Mouse (Mus musculus) C2C12 (cell line): ENCODE data around the gene Zmym1. TPM values are rescaled to one million over a fixed set of nuclear protein-coding genes. Genes with fewer than 3 reads are reported as not detected.
"Not testable (repeated sequence)": the region's sequence is repeated elsewhere in the genome, so short reads cannot be mapped to it uniquely, and the experiment has no call there.

ENCODE experiments used
- H3K27me3 ChIP-seq: one replicate; pipeline ENCODE4 v1.6.1; 2011; ENCODE audit not compliant: control insufficient read depth, insufficient read depth, insufficient read length
- H3K36me3 ChIP-seq: one replicate; pipeline ENCODE4 v1.6.1; 2011; ENCODE audit not compliant: control insufficient read depth, insufficient read depth
- H3K4me3 ChIP-seq: one replicate; pipeline ENCODE4 v1.5.1; 2011; ENCODE audit warnings: mild to moderate bottlenecking, control low read depth; ENCODE audit not compliant: poor library complexity, insufficient read depth, severe bottlenecking
- H3K79me2 ChIP-seq: one replicate; pipeline ENCODE4 v1.6.1; 2011; ENCODE audit not compliant: control insufficient read depth, insufficient read depth
- H3K79me3 ChIP-seq: one replicate; pipeline ENCODE4 v1.6.1; 2011; ENCODE audit warnings: low read depth, control low read depth
- H3ac ChIP-seq: one replicate; pipeline ENCODE3; 2011; ENCODE audit warnings: low read depth; ENCODE audit not compliant: control insufficient read depth, insufficient read length
- CEBPB ChIP-seq: IDR thresholded peaks from one replicate; pipeline ENCODE4 v1.6.1; 2011; ENCODE audit warnings: low read depth, mild to moderate bottlenecking, control low read depth, moderate library complexity
- CTCF ChIP-seq: IDR thresholded peaks from one replicate; pipeline ENCODE4 v1.5.1; 2011; ENCODE audit not compliant: control insufficient read depth, insufficient read depth, insufficient read length
- FOSL1 ChIP-seq: IDR thresholded peaks from one replicate; pipeline ENCODE4 v1.8.0; 2011; ENCODE audit warnings: mild to moderate bottlenecking, low read length; ENCODE audit not compliant: poor library complexity, insufficient read depth, severe bottlenecking
- MAX ChIP-seq: IDR thresholded peaks from one replicate; pipeline ENCODE4 v1.6.1; 2011; ENCODE audit warnings: mild to moderate bottlenecking, control low read depth
- MYOD1 ChIP-seq: IDR thresholded peaks from one replicate; pipeline ENCODE4 v1.6.1; 2011; ENCODE audit warnings: low read depth; ENCODE audit not compliant: control insufficient read depth, insufficient read length
- MYOG ChIP-seq: IDR thresholded peaks from one replicate; pipeline ENCODE4 v1.6.1; 2011; ENCODE audit not compliant: control insufficient read depth, insufficient read length; ENCODE audit errors: extremely low read depth
- USF1 ChIP-seq: IDR thresholded peaks from one replicate; pipeline ENCODE4 v1.6.1; 2011; ENCODE audit warnings: low read depth, mild to moderate bottlenecking, control low read depth, moderate library complexity
- long read RNA-seq, 2 experiments: library from polyadenylated mRNA; unstranded; transcript quantifications; one replicate each; pipeline ENCODE4 v2.0.0; 2019 to 2020
- polyA plus RNA-seq: library from polyadenylated mRNA; unstranded; fragments of >200 nt; fragmentation: generic; extraction: Trizol; gene quantifications from one replicate; pipeline ENCODE4 v1.2.1, GENCODE M21; 2012; ENCODE audit warnings: missing spikeins

Gene Zmym1
- 4.1 TPM for polyA plus RNA-seq
- long read RNA-seq, experiment 1, partial matches to known transcripts, result 1 of 12 reads
- long read RNA-seq, experiment 1, other reads (novel, unspliced or antisense), result 4 of 12 reads
- long read RNA-seq, experiment 2, transcript Zmym1-202 (8 exons, 2,982 nt), result minor isoform, 10 of 173 reads
- long read RNA-seq, experiment 2, transcript Zmym1-203 (8 exons, 3,852 nt), result major isoform, 107 of 173 reads
- long read RNA-seq, experiment 2, partial matches to known transcripts, result 2 of 173 reads
- long read RNA-seq, experiment 2, other reads (novel, unspliced or antisense), result 54 of 173 reads

- Histone ChIP-seq H3ac (peak within 1 kb of the TSS; percentile 94), H3K79me2 (peaks cover 53% of the 10 kb centered on the region), H3K27me3 (no peaks in the 10 kb centered on the region), H3K79me3 (peaks cover 27% of the 10 kb centered on the region), H3K4me3 (peak within 1 kb of the TSS; percentile 79), H3K36me3 (peaks cover 22% of the 10 kb centered on the region)
- TF ChIP-seq MAX (peak; percentile 30), FOSL1 (no peak), CTCF (no peak), CEBPB (no peak)
These were observed at the start of gene Zmym1 for GRCm38 (mm10) chr4:127060585-127061290. Gene Zmym1, minus strand, starts transcription at chr4:127061152.

GRCm38 (mm10) chr4:127110570-127110969 lies 49.6 kb upstream of the Zmym1 start:
- TF ChIP-seq USF1, result no peak
- TF ChIP-seq CEBPB, result no peak
- TF ChIP-seq MYOD1, result no peak
- no peak for TF ChIP-seq FOSL1
- no peak for TF ChIP-seq MYOG
- no peak for TF ChIP-seq MAX
- TF ChIP-seq CTCF, result no peak
- no peaks in the 10 kb centered on the region for H3K79me2 ChIP-seq
- H3K36me3 ChIP-seq, result no peaks in the 10 kb centered on the region
- no peaks in the 10 kb centered on the region for H3K27me3 ChIP-seq
- H3K79me3 ChIP-seq, result no peaks in the 10 kb centered on the region
- H3K4me3 ChIP-seq, result no peak overlapping the region
- no peak overlapping the region for H3ac ChIP-seq

GRCm38 (mm10) chr4:127107566-127107965 lies 46.6 kb upstream of the Zmym1 start:
- Histone ChIP-seq H3K79me3 (no peaks in the 10 kb centered on the region), H3K79me2 (no peaks in the 10 kb centered on the region), H3K27me3 (no peaks in the 10 kb centered on the region), H3K4me3 (no peak overlapping the region), H3ac (no peak overlapping the region), H3K36me3 (no peaks in the 10 kb centered on the region)
- no peak for TF ChIP-seq USF1
- TF ChIP-seq MAX, result no peak
- no peak for TF ChIP-seq CEBPB
- TF ChIP-seq MYOG, result no peak
- no peak for TF ChIP-seq CTCF
- no peak for TF ChIP-seq FOSL1
- no peak for TF ChIP-seq MYOD1

- H3K79me3 ChIP-seq, H3K4me3 ChIP-seq, H3ac ChIP-seq, H3K79me2 ChIP-seq, H3K36me3 ChIP-seq: not testable (repeated sequence)
- peaks cover 11% of the 10 kb centered on the region for H3K27me3 ChIP-seq
These were observed 38.6 kb upstream of the Zmym1 start for GRCm38 (mm10) chr4:127099552-127099951.

- Histone ChIP-seq H3K79me3 (no peaks in the 10 kb centered on the region), H3K4me3 (no peak overlapping the region), H3K36me3 (no peaks in the 10 kb centered on the region), H3ac (no peak overlapping the region), H3K27me3 (peaks cover 11% of the 10 kb centered on the region), H3K79me2 (no peaks in the 10 kb centered on the region)
- TF ChIP-seq CTCF (no peak), MYOD1 (no peak), FOSL1 (no peak), USF1 (no peak), CEBPB (no peak), MAX (no peak), MYOG (no peak)
These were observed 34.1 kb upstream of the Zmym1 start for GRCm38 (mm10) chr4:127095090-127095489.

- H3K79me2 ChIP-seq, result no peaks in the 10 kb centered on the region
- H3K36me3 ChIP-seq, result no peaks in the 10 kb centered on the region
- peaks cover 7% of the 10 kb centered on the region for H3K27me3 ChIP-seq
- TF ChIP-seq CTCF, result no peak
- no peak for TF ChIP-seq FOSL1
- TF ChIP-seq MYOG, result no peak
- no peak for TF ChIP-seq MYOD1
- TF ChIP-seq MAX, result no peak
- no peak for TF ChIP-seq USF1
- TF ChIP-seq CEBPB, result no peak
- no peaks in the 10 kb centered on the region for H3K79me3 ChIP-seq
- no peak overlapping the region for H3K4me3 ChIP-seq
- no peak overlapping the region for H3ac ChIP-seq
These were observed 30.2 kb upstream of the Zmym1 start for GRCm38 (mm10) chr4:127091188-127091587.
